Mouse (Mus musculus): Measurements from ENCODE around the gene Scpep1.

GRCm38 (mm10) chr11:88938770-88939169 lies 16.5 kb downstream of the Scpep1 start:
- TF ChIP-seq CTCF (IDR thresholded peaks at IDR 0.05; ENCODE audit: low read depth): peak; percentile 48
- TF ChIP-seq EP300 (optimal IDR thresholded peaks at IDR 0.05): no peak

All from stomach, postnatal 0 days (tissue).